Mouse (Mus musculus): ENCODE data around the gene Fbxo46. TPM values are rescaled to one million over a fixed set of nuclear protein-coding genes. Genes with fewer than 3 reads are reported as not detected.

Gene Fbxo46
- polyA plus RNA-seq, 1 experiment from 2014 or later = 9.8 TPM

- H3K27me3 ChIP-seq (ENCODE audit: control insufficient read depth, insufficient read depth, low read length) = no peaks in the 10 kb centered on the region
- H3K9ac ChIP-seq (ENCODE audit: low read length) = no peak overlapping the region
- DNase-seq (ENCODE audit: low spot score) (peak; percentile 64), ATAC-seq (ENCODE audit: insufficient number of reproducible peaks, low FRiP score, low TSS enrichment, low read depth) (no peak)
- H3K4me2 ChIP-seq (ENCODE audit: low read depth, severe bottlenecking) = no peak overlapping the region; the same call in 1 of the 2 replicates
- H3K36me3 ChIP-seq (ENCODE audit: control insufficient read depth, insufficient read depth, low read length) = peaks cover 25% of the 10 kb centered on the region
- H3K4me3 ChIP-seq (ENCODE audit: low read depth, low read length) = no peak overlapping the region
- H3K9me3 ChIP-seq (ENCODE audit: control insufficient read depth, low read length) = no peaks in the 10 kb centered on the region
- peaks cover 21% of the 10 kb centered on the region for H3K4me1 ChIP-seq (ENCODE audit: control insufficient read depth, insufficient read depth, low read length)
- 6% methylated on average over 14 of the region's 14 CpGs for WGBS
- no peak overlapping the region for H3K27ac ChIP-seq (replicated peaks; ENCODE audit: low read depth, low read length)
Observed at GRCm38 (mm10) chr7:19086042-19086441, 33.6 kb upstream of the Fbxo46 start.

- DNase-seq (ENCODE audit: low spot score) (no peak), ATAC-seq (ENCODE audit: insufficient number of reproducible peaks, low FRiP score, low TSS enrichment, low read depth) (no peak)
- Histone ChIP-seq H3K36me3 (ENCODE audit: control insufficient read depth, insufficient read depth, low read length) (peaks cover 18% of the 10 kb centered on the region), H3K9me3 (ENCODE audit: control insufficient read depth, low read length) (no peaks in the 10 kb centered on the region), H3K4me3 (ENCODE audit: low read depth, low read length) (no peak overlapping the region), H3K9ac (ENCODE audit: low read length) (no peak overlapping the region), H3K27me3 (ENCODE audit: control insufficient read depth, insufficient read depth, low read length) (no peaks in the 10 kb centered on the region), H3K4me2 (ENCODE audit: low read depth, severe bottlenecking) (no peak overlapping the region), H3K4me1 (ENCODE audit: control insufficient read depth, insufficient read depth, low read length) (peaks cover 21% of the 10 kb centered on the region), H3K27ac (replicated peaks; ENCODE audit: low read depth, low read length) (no peak overlapping the region)
- WGBS = 59% methylated on average over 18 of the region's 18 CpGs
Observed at GRCm38 (mm10) chr7:19086760-19087159, 32.9 kb upstream of the Fbxo46 start.

- WGBS = 46% methylated on average over 10 of the region's 10 CpGs
- Histone ChIP-seq H3K27me3 (ENCODE audit: control insufficient read depth, insufficient read depth, low read length) (no peaks in the 10 kb centered on the region), H3K36me3 (ENCODE audit: control insufficient read depth, insufficient read depth, low read length) (0 out of 2 replicates have a peak, but pooled peaks cover 3% of the 10 kb centered on the region), H3K4me2 (ENCODE audit: low read depth, severe bottlenecking) (no peak overlapping the region), H3K9ac (ENCODE audit: low read length) (no peak overlapping the region), H3K9me3 (ENCODE audit: control insufficient read depth, low read length) (no peaks in the 10 kb centered on the region), H3K27ac (replicated peaks; ENCODE audit: low read depth, low read length) (no peak overlapping the region), H3K4me3 (ENCODE audit: low read depth, low read length) (no peak overlapping the region), H3K4me1 (ENCODE audit: control insufficient read depth, insufficient read depth, low read length) (peaks cover 19% of the 10 kb centered on the region)
- no peak for ATAC-seq (ENCODE audit: insufficient number of reproducible peaks, low FRiP score, low TSS enrichment, low read depth)
- peak; percentile 80 for DNase-seq (ENCODE audit: low spot score)
Observed at GRCm38 (mm10) chr7:19088813-19089212, 30.8 kb upstream of the Fbxo46 start.

- no peaks in the 10 kb centered on the region; the same call in 1 of the 2 replicates for H3K9me3 ChIP-seq (ENCODE audit: control insufficient read depth, low read length)
- DNase-seq (ENCODE audit: low spot score) = no peak
- peak overlapping the region; percentile 96; the same call in 1 of the 2 replicates for H3K4me2 ChIP-seq (ENCODE audit: low read depth, severe bottlenecking)
- peaks cover 14% of the 10 kb centered on the region for H3K4me1 ChIP-seq (ENCODE audit: control insufficient read depth, insufficient read depth, low read length)
- no peak overlapping the region; the same call in 1 of the 2 replicates for H3K4me3 ChIP-seq (ENCODE audit: low read depth, low read length)
- ATAC-seq (ENCODE audit: insufficient number of reproducible peaks, low FRiP score, low TSS enrichment, low read depth) = no peak
- H3K9ac ChIP-seq (ENCODE audit: low read length) = no peak overlapping the region; the same call in 1 of the 2 replicates
- H3K27ac ChIP-seq (replicated peaks; ENCODE audit: low read depth, low read length) = no peak overlapping the region
- 0 out of 2 replicates have a peak, but pooled peaks cover 3% of the 10 kb centered on the region for H3K36me3 ChIP-seq (ENCODE audit: control insufficient read depth, insufficient read depth, low read length)
- H3K27me3 ChIP-seq (ENCODE audit: control insufficient read depth, insufficient read depth, low read length) = no peaks in the 10 kb centered on the region
- 21% methylated on average over 14 of the region's 17 CpGs for WGBS
Observed at GRCm38 (mm10) chr7:19091913-19092312, 27.7 kb upstream of the Fbxo46 start.

GRCm38 (mm10) chr7:19092381-19093173, 27.1 kb upstream of the Fbxo46 start:
- DNase-seq (ENCODE audit: low spot score) (peak; percentile 86), ATAC-seq (ENCODE audit: insufficient number of reproducible peaks, low FRiP score, low TSS enrichment, low read depth) (peak; percentile 44)
- H3K9ac ChIP-seq (ENCODE audit: low read length) = peak overlapping the region; percentile 57
- H3K27ac ChIP-seq (replicated peaks; ENCODE audit: low read depth, low read length) = peak overlapping the region; percentile 82
- 0 out of 2 replicates have a peak, but pooled peaks cover 3% of the 10 kb centered on the region for H3K36me3 ChIP-seq (ENCODE audit: control insufficient read depth, insufficient read depth, low read length)
- H3K4me3 ChIP-seq (ENCODE audit: low read depth, low read length) = peak overlapping the region; percentile 82
- WGBS = 3% methylated on average over 38 of the region's 38 CpGs
- no peaks in the 10 kb centered on the region; the same call in 1 of the 2 replicates for H3K9me3 ChIP-seq (ENCODE audit: control insufficient read depth, low read length)
- H3K4me2 ChIP-seq (ENCODE audit: low read depth, severe bottlenecking) = peak overlapping the region; percentile 96
- H3K27me3 ChIP-seq (ENCODE audit: control insufficient read depth, insufficient read depth, low read length) = no peaks in the 10 kb centered on the region
- H3K4me1 ChIP-seq (ENCODE audit: control insufficient read depth, insufficient read depth, low read length) = peaks cover 18% of the 10 kb centered on the region

GRCm38 (mm10) chr7:19093174-19093521, 26.5 kb upstream of the Fbxo46 start:
- DNase-seq (ENCODE audit: low spot score) = peak; percentile 90
- H3K27ac ChIP-seq (replicated peaks; ENCODE audit: low read depth, low read length) = peak overlapping the region; percentile 82
- H3K4me1 ChIP-seq (ENCODE audit: control insufficient read depth, insufficient read depth, low read length) = peaks cover 18% of the 10 kb centered on the region
- peak overlapping the region; percentile 82 for H3K4me3 ChIP-seq (ENCODE audit: low read depth, low read length)
- H3K9ac ChIP-seq (ENCODE audit: low read length) = peak overlapping the region; percentile 57
- peak overlapping the region; percentile 96 for H3K4me2 ChIP-seq (ENCODE audit: low read depth, severe bottlenecking)
- H3K27me3 ChIP-seq (ENCODE audit: control insufficient read depth, insufficient read depth, low read length) = no peaks in the 10 kb centered on the region
- WGBS = under 1% methylated on average over 10 of the region's 15 CpGs
- H3K36me3 ChIP-seq (ENCODE audit: control insufficient read depth, insufficient read depth, low read length) = 0 out of 2 replicates have a peak, but pooled peaks cover 3% of the 10 kb centered on the region
- ATAC-seq (ENCODE audit: insufficient number of reproducible peaks, low FRiP score, low TSS enrichment, low read depth) = peak; percentile 40
- H3K9me3 ChIP-seq (ENCODE audit: control insufficient read depth, low read length) = no peaks in the 10 kb centered on the region; the same call in 1 of the 2 replicates

- Histone ChIP-seq H3K36me3 (ENCODE audit: control insufficient read depth, insufficient read depth, low read length) (0 out of 2 replicates have a peak, but pooled peaks cover 3% of the 10 kb centered on the region), H3K27me3 (ENCODE audit: control insufficient read depth, insufficient read depth, low read length) (no peaks in the 10 kb centered on the region), H3K9me3 (ENCODE audit: control insufficient read depth, low read length) (no peaks in the 10 kb centered on the region; the same call in 1 of the 2 replicates), H3K4me3 (ENCODE audit: low read depth, low read length) (peak overlapping the region; percentile 82), H3K27ac (replicated peaks; ENCODE audit: low read depth, low read length) (peak overlapping the region; percentile 97), H3K4me2 (ENCODE audit: low read depth, severe bottlenecking) (peak overlapping the region; percentile 96), H3K4me1 (ENCODE audit: control insufficient read depth, insufficient read depth, low read length) (peaks cover 18% of the 10 kb centered on the region), H3K9ac (ENCODE audit: low read length) (peak overlapping the region; percentile 92)
- DNase-seq (ENCODE audit: low spot score) (peak; percentile 99), ATAC-seq (ENCODE audit: insufficient number of reproducible peaks, low FRiP score, low TSS enrichment, low read depth) (peak; percentile 83)
- WGBS = under 1% methylated on average over 42 of the region's 45 CpGs
Observed at GRCm38 (mm10) chr7:19093537-19094385, 25.9 kb upstream of the Fbxo46 start.

GRCm38 (mm10) chr7:19094471-19094825, 25.2 kb upstream of the Fbxo46 start, which contains the start of gene Six5:
Gene Six5, plus strand, starts transcription at chr7:19094594.
- Histone ChIP-seq H3K9me3 (ENCODE audit: control insufficient read depth, low read length) (no peaks in the 10 kb centered on the region; the same call in 1 of the 2 replicates), H3K4me2 (ENCODE audit: low read depth, severe bottlenecking) (peak within 1 kb of the TSS; percentile 96), H3K27ac (replicated peaks; ENCODE audit: low read depth, low read length) (peak within 1 kb of the TSS; percentile 97), H3K27me3 (ENCODE audit: control insufficient read depth, insufficient read depth, low read length) (no peaks in the 10 kb centered on the region), H3K36me3 (ENCODE audit: control insufficient read depth, insufficient read depth, low read length) (0 out of 2 replicates have a peak, but pooled peaks cover 3% of the 10 kb centered on the region), H3K9ac (ENCODE audit: low read length) (peak within 1 kb of the TSS; percentile 92), H3K4me3 (ENCODE audit: low read depth, low read length) (peak within 1 kb of the TSS; percentile 82), H3K4me1 (ENCODE audit: control insufficient read depth, insufficient read depth, low read length) (peaks cover 18% of the 10 kb centered on the region)
- DNase-seq (ENCODE audit: low spot score) = peak; percentile 73
- WGBS = 2% methylated on average over 8 of the region's 36 CpGs
- ATAC-seq (ENCODE audit: insufficient number of reproducible peaks, low FRiP score, low TSS enrichment, low read depth) = no peak
